Mouse (Mus musculus): ENCODE data around the gene Dnajb12. TPM values are rescaled to one million over a fixed set of nuclear protein-coding genes. Genes with fewer than 3 reads are reported as not detected.

The Dnajb12 gene
- total RNA-seq, 2 experiments from 2014 or later: 44.0 to 44.9 TPM

Other genes with a start within 250 kb of the Dnajb12 start
- 10 to 100 TPM; 80.3 to 94.7 TPM for gene Micu1, start 177.1 kb upstream of the Dnajb12 start, total RNA-seq (2021)
- gene Ddit4, start 72.3 kb downstream of the Dnajb12 start, total RNA-seq (2021): 10 to 100 TPM; 14.2 to 39.1 TPM
- gene Ascc1, start 123.2 kb downstream of the Dnajb12 start, total RNA-seq (2021): 10 to 100 TPM; 12.4 to 13.5 TPM
- gene Anapc16, start 123.6 kb downstream of the Dnajb12 start, total RNA-seq (2021): 10 to 100 TPM; 39.7 to 40.1 TPM
- gene Spock2, start 226.7 kb downstream of the Dnajb12 start, total RNA-seq (2021): 1 to 10 TPM; 4.6 to 6.2 TPM

Data from gastrocnemius, postnatal 10 days (tissue).